ENCODE assay signal across 20 mouse cellular contexts in the genomic region with DNA sequence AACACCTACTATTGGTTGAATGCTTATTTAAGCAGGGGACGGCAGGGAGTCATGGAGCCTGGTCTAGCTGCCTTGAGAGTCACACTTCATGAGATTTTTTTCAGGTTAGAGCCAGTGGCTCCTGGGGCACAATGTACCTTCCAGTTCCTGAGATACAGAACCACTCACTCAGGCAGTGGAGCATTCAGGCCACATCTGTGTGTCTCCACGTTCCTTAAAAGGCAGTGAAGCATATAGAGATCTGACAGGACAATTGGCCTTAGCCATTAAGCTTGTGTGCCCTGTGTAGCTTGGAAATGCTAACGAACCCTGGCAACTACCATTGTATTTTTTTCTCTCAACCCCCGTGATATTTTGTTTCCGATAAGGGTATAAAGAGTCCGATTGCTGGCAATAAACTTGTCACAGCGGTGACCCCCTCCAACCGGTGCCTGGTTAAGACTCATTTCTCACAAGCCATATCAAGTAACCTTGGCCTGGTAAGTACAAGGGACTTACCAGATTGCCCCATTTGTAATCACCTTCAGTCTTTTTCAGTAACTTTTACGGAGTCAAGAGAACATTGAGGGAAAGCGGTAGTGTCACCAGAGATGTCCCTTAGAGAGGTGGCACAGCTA. TPM values are rescaled to one million over a fixed set of nuclear protein-coding genes. Genes with fewer than 3 reads are reported as not detected.
A peak's percentile ranks its signal among the peaks of the same experiment; 100 is the strongest.
DNase-seq lines count a peak whose midpoint lies in the region; ATAC-seq and TF ChIP-seq lines count a peak whose summit lies in the region.
"Had no signal": no experiment of that assay in that cellular context is flagged by ENCODE, and none has a peak within 500 bp of the region (broad histone marks: within the 10 kb centered on the region; RNA-seq: fewer than 3 reads in every experiment).

No protein-coding gene starts in this region.

- no peaks in the 10 kb centered on the region for H3K27me3 ChIP-seq in intestine, embryonic 15.5 days (replicated peaks)
- no peaks in the 10 kb centered on the region for H3K27me3 ChIP-seq in intestine, postnatal 0 days (replicated peaks; ENCODE audit: control insufficient read depth, insufficient read depth, low read length)
- peaks cover 6% of the 10 kb centered on the region; the same call in 1 of the 2 replicates for H3K27me3 ChIP-seq in kidney, embryonic 15.5 days
- no peaks in the 10 kb centered on the region for H3K27me3 ChIP-seq in liver, postnatal 0 days (ENCODE audit: insufficient read depth, low read length)

- ATAC-seq in intestine, embryonic 15.5 days = peak; percentile 29; the same call in 1 of the 2 replicates
- no peak for ATAC-seq in intestine, postnatal 0 days
- peak; percentile 81 for ATAC-seq in kidney, embryonic 15.5 days (replicated peaks; ENCODE audit: low FRiP score)
- ATAC-seq in liver, postnatal 0 days = no peak
- ATAC-seq: forebrain, embryonic 16.5 days had no signal

- 66% methylated on average over 10 of the region's 10 CpGs for WGBS in intestine, embryonic 15.5 days
- WGBS in intestine, postnatal 0 days = 45% methylated on average over 10 of the region's 10 CpGs
- WGBS in kidney, embryonic 15.5 days = 13% methylated on average over 10 of the region's 10 CpGs
- WGBS in liver, postnatal 0 days (ENCODE audit: insufficient replicate concordance) = 76% methylated on average over 10 of the region's 10 CpGs

- no peak for DNase-seq in kidney, adult 9 months
- DNase-seq in liver, postnatal 0 days = no peak
- DNase-seq in liver = no peak
- peak; percentile 63 for DNase-seq in retina, postnatal 1 day
- DNase-seq in frontal cortex, postnatal 25 days (ENCODE audit: low spot score in 2 of 2) = no peak
- DNase-seq: adrenal gland, adult 2 months; adrenal gland, postnatal 25 days; cerebellum, adult 18-20 months; cerebellum, adult 9-11 months; cerebellum, postnatal 36 days; gastrocnemius, postnatal 14 days; heart, postnatal 36 days had no signal

- H3K4me1 ChIP-seq in intestine, embryonic 15.5 days (replicated peaks) = 0 out of 2 replicates have a peak, but pooled peaks cover 4% of the 10 kb centered on the region
- no peaks in the 10 kb centered on the region for H3K4me1 ChIP-seq in intestine, postnatal 0 days (replicated peaks; ENCODE audit: control insufficient read depth, insufficient read depth, low read length)
- H3K4me1 ChIP-seq in kidney, embryonic 15.5 days = peaks cover 46% of the 10 kb centered on the region
- peaks cover 10% of the 10 kb centered on the region; the same call in 1 of the 2 replicates for H3K4me1 ChIP-seq in liver, postnatal 0 days (ENCODE audit: insufficient read depth)
- H3K4me1 ChIP-seq: embryonic facial prominence, embryonic 15.5 days; heart, embryonic 13.5 days had no signal

- no peaks in the 10 kb centered on the region for H3K36me3 ChIP-seq in intestine, embryonic 15.5 days
- H3K36me3 ChIP-seq in intestine, postnatal 0 days (ENCODE audit: control insufficient read depth, insufficient read depth) = no peaks in the 10 kb centered on the region
- H3K36me3 ChIP-seq in kidney, embryonic 15.5 days = no peaks in the 10 kb centered on the region
- H3K36me3 ChIP-seq in liver, postnatal 0 days (replicated peaks; ENCODE audit: insufficient read depth, low read length) = no peaks in the 10 kb centered on the region
- H3K36me3 ChIP-seq: embryonic facial prominence, embryonic 15.5 days; forebrain, embryonic 10.5 days; heart, embryonic 13.5 days had no signal

- no peak for TF ChIP-seq CTCF in intestine, postnatal 0 days (IDR thresholded peaks at IDR 0.05; ENCODE audit: low read depth)
- no peak for TF ChIP-seq CTCF in liver, postnatal 0 days (IDR thresholded peaks at IDR 0.05; ENCODE audit: low read depth)

- H3K4me2 ChIP-seq in intestine, embryonic 15.5 days (replicated peaks) = no peak overlapping the region
- H3K4me2 ChIP-seq in intestine, postnatal 0 days (replicated peaks; ENCODE audit: low read depth) = no peak overlapping the region
- no peak overlapping the region for H3K4me2 ChIP-seq in kidney, embryonic 15.5 days
- peak overlapping the region; percentile 29 for H3K4me2 ChIP-seq in liver, postnatal 0 days (ENCODE audit: low read depth, low read length)
- H3K4me2 ChIP-seq: embryonic facial prominence, embryonic 15.5 days; heart, embryonic 13.5 days had no signal

- no peak overlapping the region for H3K9ac ChIP-seq in intestine, embryonic 15.5 days
- H3K9ac ChIP-seq in intestine, postnatal 0 days (ENCODE audit: low read depth, low read length) = no peak overlapping the region
- no peak overlapping the region for H3K9ac ChIP-seq in kidney, embryonic 15.5 days
- no peak overlapping the region for H3K9ac ChIP-seq in liver, postnatal 0 days (replicated peaks)
- H3K9ac ChIP-seq: embryonic facial prominence, embryonic 15.5 days; heart, embryonic 13.5 days had no signal

- no peak overlapping the region for H3K4me3 ChIP-seq in intestine, embryonic 15.5 days (replicated peaks)
- H3K4me3 ChIP-seq in intestine, postnatal 0 days (ENCODE audit: low read depth, low read length) = no peak overlapping the region
- no peak overlapping the region for H3K4me3 ChIP-seq in kidney, embryonic 15.5 days (replicated peaks)
- no peak overlapping the region for H3K4me3 ChIP-seq in liver, postnatal 0 days (ENCODE audit: low read depth, low read length)
- H3K4me3 ChIP-seq: embryonic facial prominence, embryonic 15.5 days; erythroblast, embryonic 14.5 days; forebrain, embryonic 10.5 days; heart, embryonic 13.5 days had no signal

- H3K27ac ChIP-seq in intestine, embryonic 15.5 days = no peak overlapping the region
- H3K27ac ChIP-seq in intestine, postnatal 0 days (ENCODE audit: low read depth, low read length) = no peak overlapping the region
- H3K27ac ChIP-seq in kidney, embryonic 15.5 days = peak overlapping the region; percentile 64
- no peak overlapping the region for H3K27ac ChIP-seq in liver, postnatal 0 days (ENCODE audit: low read depth)
- H3K27ac ChIP-seq: embryonic facial prominence, embryonic 15.5 days; forebrain, embryonic 10.5 days; heart, embryonic 13.5 days had no signal

- TF ChIP-seq EP300 in liver, postnatal 0 days (IDR thresholded peaks at IDR 0.05; ENCODE audit: low read depth) = no peak

- H3K9me3 ChIP-seq in intestine, embryonic 15.5 days = no peaks in the 10 kb centered on the region
- H3K9me3 ChIP-seq in intestine, postnatal 0 days (ENCODE audit: control insufficient read depth) = no peaks in the 10 kb centered on the region
- no peaks in the 10 kb centered on the region for H3K9me3 ChIP-seq in kidney, embryonic 15.5 days (replicated peaks)
- no peaks in the 10 kb centered on the region for H3K9me3 ChIP-seq in liver, postnatal 0 days (ENCODE audit: low read length)
- H3K9me3 ChIP-seq: embryonic facial prominence, embryonic 15.5 days; forebrain, embryonic 10.5 days; heart, embryonic 13.5 days had no signal

RNA-seq across cellular contexts. Expression of a gene that starts 5.4 kb away (rescaled TPM):
- polyA plus RNA-seq in intestine, embryonic 15.5 days (2015; fragmentation: Nextera tagmentation; extraction: Ambion mirVana) = 15.3 and 15.8 TPM in 2 replicates
- polyA plus RNA-seq in intestine, postnatal 0 days (2015; fragmentation: Nextera tagmentation; extraction: Ambion mirVana) = 37.9 and 39.1 TPM in 2 replicates
- polyA plus RNA-seq in kidney, embryonic 15.5 days (2015; fragmentation: Nextera tagmentation; extraction: Ambion mirVana) = 10.5 and 17.0 TPM in 2 replicates
- 9.2 and 12.5 TPM in 2 replicates for polyA plus RNA-seq in liver, postnatal 0 days (2015; fragmentation: Nextera tagmentation; extraction: Ambion mirVana)

Comparison
In these comparisons a context has a peak if more than half of its experiments do, and no peak if none do; other contexts are left out.
1. ATAC-seq: peak in intestine, embryonic 15.5 days (single experiment) and kidney, embryonic 15.5 days (single experiment); none in intestine, postnatal 0 days (single experiment) and liver, postnatal 0 days (single experiment).